Mouse (Mus musculus) spleen, adult 12 weeks (tissue): Measurements from ENCODE around the gene Lrrc19.

Experiments
- DNase-seq: peaks from one replicate; pipeline ENCODE4 v3.0.0; 2022; ENCODE audit warnings: low spot score

Lrrc19 gene

DNA sequence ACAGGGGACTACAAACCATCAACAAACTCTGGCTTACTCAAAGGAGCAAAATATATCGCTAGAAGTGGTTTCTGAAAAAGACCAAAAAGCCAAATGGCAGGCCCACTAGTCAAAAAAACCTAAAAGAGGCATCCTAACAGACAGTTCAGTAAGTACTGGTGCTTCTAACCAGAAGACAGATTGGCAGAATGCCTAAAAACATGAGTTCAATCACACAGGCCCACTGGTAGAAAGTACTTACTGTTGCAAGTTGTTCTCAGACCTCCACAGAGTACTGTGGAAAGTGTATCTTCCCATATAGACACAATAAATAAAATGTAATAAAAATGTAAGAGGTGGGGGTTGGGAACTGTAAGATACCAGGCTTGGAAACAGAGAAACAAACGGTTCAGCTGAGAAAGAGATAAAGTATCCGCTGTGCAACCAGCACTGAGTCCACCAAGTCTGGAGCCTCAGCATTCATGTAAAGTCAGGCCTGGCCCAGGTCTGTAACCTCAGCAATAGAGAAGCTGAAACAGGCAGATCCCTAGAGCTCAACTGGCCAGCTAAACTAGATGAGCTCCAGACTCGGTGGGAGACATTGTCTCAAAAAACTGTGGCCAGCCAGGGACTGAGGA is 58.1 kb downstream of the Lrrc19 start:
- no peak for DNase-seq
